Mouse (Mus musculus) intestine, embryonic 16.5 days (tissue): ENCODE measurements around the gene Ccdc124. TPM values are rescaled to one million over a fixed set of nuclear protein-coding genes. Genes with fewer than 3 reads are reported as not detected.

ENCODE experiments used
- ATAC-seq: fragments of 200-750 bp; cut with Nextera tagmentation; 2 replicates; pipeline ENCODE4 v1.8.0; 2017; ENCODE audit warnings: moderate TSS enrichment, moderate library complexity
- H3K27ac ChIP-seq: fragments of 300-500 bp; sonication (generic); 2 replicates; pipeline ENCODE4 v1.5.1; 2014; ENCODE audit warnings: mild to moderate bottlenecking, low read length
- H3K27me3 ChIP-seq: fragments of 300-500 bp; sonication (generic); replicated peaks from 2 replicates; pipeline ENCODE4 v1.6.1; 2014; ENCODE audit warnings: low read length, control low read depth, mixed read lengths; ENCODE audit not compliant: control insufficient read depth, insufficient read depth
- H3K36me3 ChIP-seq: fragments of 300-500 bp; sonication (generic); 2 replicates; pipeline ENCODE4 v1.6.1; 2014; ENCODE audit warnings: low read length, control low read depth; ENCODE audit not compliant: control insufficient read depth, insufficient read depth
- H3K4me1 ChIP-seq: fragments of 300-500 bp; sonication (generic); 2 replicates; pipeline ENCODE4 v1.6.1; 2014; ENCODE audit warnings: low read length, control low read depth, mixed read lengths; ENCODE audit not compliant: control insufficient read depth, insufficient read depth
- H3K4me2 ChIP-seq: fragments of 300-500 bp; sonication (generic); 2 replicates; pipeline ENCODE4 v1.6.1; 2014; ENCODE audit warnings: low read depth, low read length, control low read depth
- H3K4me3 ChIP-seq: fragments of 300-500 bp; sonication (generic); 2 replicates; pipeline ENCODE4 v1.5.1; 2014; ENCODE audit warnings: mild to moderate bottlenecking, low read length
- H3K9ac ChIP-seq: fragments of 300-500 bp; sonication (generic); 2 replicates; pipeline ENCODE4 v1.6.1; 2014; ENCODE audit warnings: low read depth, low read length
- H3K9me3 ChIP-seq: fragments of 300-500 bp; sonication (generic); 2 replicates; pipeline ENCODE4 v1.6.1; 2016; ENCODE audit warnings: low read length, control low read depth; ENCODE audit not compliant: control insufficient read depth
- WGBS: fragments of 180-500 bp; shearing (Covaris S2); extraction: QIAGEN DNeasy Blood & Tissue Kit; methylation state at CpG from one replicate; pipeline ENCODE4 v1.1.7; 2014; 5-methylcytosine and 5-hydroxymethylcytosine counted together
- polyA plus RNA-seq: library from polyadenylated mRNA; unstranded; fragments of >200 nt; fragmentation: Nextera tagmentation; extraction: Ambion mirVana; gene quantifications from 2 replicates; pipeline ENCODE4 v1.2.1, GENCODE M21; 2015

Gene Ccdc124
- polyA plus RNA-seq, 1 experiment from 2014 or later = 90.1 TPM

GRCm38 (mm10) chr8:70843214-70843773 is 30.4 kb downstream of the Ccdc124 start:
- H3K27me3 ChIP-seq = no peaks in the 10 kb centered on the region; the same call in 1 of the 2 replicates
- no peak overlapping the region for H3K9ac ChIP-seq
- peaks cover 18% of the 10 kb centered on the region for H3K4me1 ChIP-seq
- no peak for ATAC-seq
- H3K4me3 ChIP-seq = no peak overlapping the region
- H3K27ac ChIP-seq = no peak overlapping the region
- H3K36me3 ChIP-seq = no peaks in the 10 kb centered on the region
- WGBS = 80% methylated on average over 5 of the region's 5 CpGs
- no peaks in the 10 kb centered on the region for H3K9me3 ChIP-seq
- H3K4me2 ChIP-seq = no peak overlapping the region

- no peak overlapping the region for H3K9ac ChIP-seq
- 64% methylated on average over 25 of the region's 25 CpGs for WGBS
- H3K4me3 ChIP-seq = no peak overlapping the region
- no peaks in the 10 kb centered on the region; the same call in 1 of the 2 replicates for H3K27me3 ChIP-seq
- H3K36me3 ChIP-seq = no peaks in the 10 kb centered on the region
- ATAC-seq = no peak
- H3K27ac ChIP-seq = no peak overlapping the region
- H3K4me2 ChIP-seq = no peak overlapping the region
- no peaks in the 10 kb centered on the region for H3K9me3 ChIP-seq
- H3K4me1 ChIP-seq = peaks cover 18% of the 10 kb centered on the region
Observed at GRCm38 (mm10) chr8:70842484-70842883, 31.3 kb downstream of the Ccdc124 start.

- Histone ChIP-seq H3K27ac (peak overlapping the region; percentile 92), H3K27me3 (no peaks in the 10 kb centered on the region; the same call in 1 of the 2 replicates), H3K9ac (peak overlapping the region; percentile 43; the same call in 1 of the 2 replicates), H3K9me3 (no peaks in the 10 kb centered on the region), H3K36me3 (no peaks in the 10 kb centered on the region), H3K4me1 (peaks cover 18% of the 10 kb centered on the region), H3K4me2 (peak overlapping the region; percentile 43; the same call in 1 of the 2 replicates), H3K4me3 (peak overlapping the region; percentile 11; the same call in 1 of the 2 replicates)
- WGBS = 26% methylated on average over 22 of the region's 22 CpGs
- ATAC-seq = peak; percentile 6
Observed at GRCm38 (mm10) chr8:70841147-70842072, 32.3 kb downstream of the Ccdc124 start.

- ATAC-seq = no peak
- peaks cover 18% of the 10 kb centered on the region for H3K4me1 ChIP-seq
- 38% methylated on average over 10 of the region's 10 CpGs for WGBS
- H3K9me3 ChIP-seq = no peaks in the 10 kb centered on the region
- peak overlapping the region; percentile 92 for H3K27ac ChIP-seq
- no peak overlapping the region for H3K9ac ChIP-seq
- H3K36me3 ChIP-seq = no peaks in the 10 kb centered on the region
- H3K27me3 ChIP-seq = no peaks in the 10 kb centered on the region; the same call in 1 of the 2 replicates
- H3K4me2 ChIP-seq = peak overlapping the region; percentile 43; the same call in 1 of the 2 replicates
- H3K4me3 ChIP-seq = peak overlapping the region; percentile 7; the same call in 1 of the 2 replicates
Observed at GRCm38 (mm10) chr8:70840590-70840989, 33.1 kb downstream of the Ccdc124 start.

- peaks cover 18% of the 10 kb centered on the region for H3K4me1 ChIP-seq
Observed at GRCm38 (mm10) chr8:70839408-70840351, 34.1 kb downstream of the Ccdc124 start, which contains the start of gene Arrdc2. Gene Arrdc2 (minus strand): TSS chr8:70839720.

GRCm38 (mm10) chr8:70838654-70839407 is 34.9 kb downstream of the Ccdc124 start:
- Histone ChIP-seq H3K27me3 (no peaks in the 10 kb centered on the region; the same call in 1 of the 2 replicates), H3K9ac (peak overlapping the region; percentile 83), H3K4me2 (peak overlapping the region; percentile 74), H3K36me3 (no peaks in the 10 kb centered on the region), H3K27ac (peak overlapping the region; percentile 96), H3K9me3 (no peaks in the 10 kb centered on the region), H3K4me3 (peak overlapping the region; percentile 65), H3K4me1 (peaks cover 18% of the 10 kb centered on the region)
- WGBS = 2% methylated on average over 66 of the region's 66 CpGs
- ATAC-seq = peak; percentile 62

More at GRCm38 (mm10) chr8:70839408-70840351, 34.1 kb downstream of the Ccdc124 start, which contains the start of gene Arrdc2:
- peak within 1 kb of the TSS; percentile 65 for H3K4me3 ChIP-seq
- H3K27me3 ChIP-seq = no peaks in the 10 kb centered on the region; the same call in 1 of the 2 replicates
- 2% methylated on average over 55 of the region's 55 CpGs for WGBS
- no peaks in the 10 kb centered on the region for H3K36me3 ChIP-seq
- H3K27ac ChIP-seq = peak within 1 kb of the TSS; percentile 96
- H3K4me2 ChIP-seq = peak within 1 kb of the TSS; percentile 74
- peak within 1 kb of the TSS; percentile 83 for H3K9ac ChIP-seq
- no peaks in the 10 kb centered on the region for H3K9me3 ChIP-seq
- ATAC-seq = peak; percentile 97

GRCm38 (mm10) chr8:70836666-70837065 is 37.1 kb downstream of the Ccdc124 start:
- 87% methylated on average over 12 of the region's 12 CpGs for WGBS

GRCm38 (mm10) chr8:70834071-70834470 is 39.7 kb downstream of the Ccdc124 start:
- no peak overlapping the region; the same call in 1 of the 2 replicates for H3K9ac ChIP-seq
- no peak overlapping the region for H3K4me2 ChIP-seq
- no peaks in the 10 kb centered on the region for H3K36me3 ChIP-seq
- ATAC-seq = no peak
- no peak overlapping the region for H3K27ac ChIP-seq
- H3K4me3 ChIP-seq = no peak overlapping the region
- H3K27me3 ChIP-seq = no peaks in the 10 kb centered on the region
- H3K9me3 ChIP-seq = no peaks in the 10 kb centered on the region
- WGBS = 100% methylated on average over 3 of the region's 3 CpGs
- peaks cover 5% of the 10 kb centered on the region for H3K4me1 ChIP-seq

More at GRCm38 (mm10) chr8:70836666-70837065, 37.1 kb downstream of the Ccdc124 start:
- H3K4me3 ChIP-seq = no peak overlapping the region
- H3K9me3 ChIP-seq = no peaks in the 10 kb centered on the region
- H3K27ac ChIP-seq = no peak overlapping the region
- no peaks in the 10 kb centered on the region for H3K27me3 ChIP-seq
- peaks cover 17% of the 10 kb centered on the region for H3K4me1 ChIP-seq
- H3K9ac ChIP-seq = no peak overlapping the region
- no peaks in the 10 kb centered on the region for H3K36me3 ChIP-seq
- no peak for ATAC-seq
- H3K4me2 ChIP-seq = no peak overlapping the region
